Mouse (Mus musculus) intestine, embryonic 16.5 days (tissue): Measurements from ENCODE around the gene Pirt. TPM values are rescaled to one million over a fixed set of nuclear protein-coding genes. Genes with fewer than 3 reads are reported as not detected.
A peak's percentile ranks its signal among the peaks of the same experiment; 100 is the strongest.

Source experiments
- ATAC-seq: fragments of 200-750 bp; cut with Nextera tagmentation; 2 replicates; pipeline ENCODE4 v1.8.0; 2017; ENCODE audit warnings: moderate TSS enrichment, moderate library complexity
- H3K27ac ChIP-seq: fragments of 300-500 bp; sonication (generic); 2 replicates; pipeline ENCODE4 v1.5.1; 2014; ENCODE audit warnings: mild to moderate bottlenecking, low read length
- H3K27me3 ChIP-seq: fragments of 300-500 bp; sonication (generic); replicated peaks from 2 replicates; pipeline ENCODE4 v1.6.1; 2014; ENCODE audit warnings: low read length, control low read depth, mixed read lengths; ENCODE audit not compliant: control insufficient read depth, insufficient read depth
- H3K36me3 ChIP-seq: fragments of 300-500 bp; sonication (generic); 2 replicates; pipeline ENCODE4 v1.6.1; 2014; ENCODE audit warnings: low read length, control low read depth; ENCODE audit not compliant: control insufficient read depth, insufficient read depth
- H3K4me1 ChIP-seq: fragments of 300-500 bp; sonication (generic); 2 replicates; pipeline ENCODE4 v1.6.1; 2014; ENCODE audit warnings: low read length, control low read depth, mixed read lengths; ENCODE audit not compliant: control insufficient read depth, insufficient read depth
- H3K4me2 ChIP-seq: fragments of 300-500 bp; sonication (generic); 2 replicates; pipeline ENCODE4 v1.6.1; 2014; ENCODE audit warnings: low read depth, low read length, control low read depth
- H3K4me3 ChIP-seq: fragments of 300-500 bp; sonication (generic); 2 replicates; pipeline ENCODE4 v1.5.1; 2014; ENCODE audit warnings: mild to moderate bottlenecking, low read length
- H3K9ac ChIP-seq: fragments of 300-500 bp; sonication (generic); 2 replicates; pipeline ENCODE4 v1.6.1; 2014; ENCODE audit warnings: low read depth, low read length
- H3K9me3 ChIP-seq: fragments of 300-500 bp; sonication (generic); 2 replicates; pipeline ENCODE4 v1.6.1; 2016; ENCODE audit warnings: low read length, control low read depth; ENCODE audit not compliant: control insufficient read depth
- WGBS: fragments of 180-500 bp; shearing (Covaris S2); extraction: QIAGEN DNeasy Blood & Tissue Kit; methylation state at CpG from one replicate; pipeline ENCODE4 v1.1.7; 2014; 5-methylcytosine and 5-hydroxymethylcytosine counted together
- polyA plus RNA-seq: library from polyadenylated mRNA; unstranded; fragments of >200 nt; fragmentation: Nextera tagmentation; extraction: Ambion mirVana; gene quantifications from 2 replicates; pipeline ENCODE4 v1.2.1, GENCODE M21; 2015

The Pirt gene
- polyA plus RNA-seq, 1 experiment from 2014 or later, result 6.8 TPM

- 79% methylated on average over 1 of the region's 1 CpGs for WGBS
- no peak overlapping the region for H3K4me2 ChIP-seq
- H3K36me3 ChIP-seq, result no peaks in the 10 kb centered on the region
- no peaks in the 10 kb centered on the region for H3K27me3 ChIP-seq
- no peaks in the 10 kb centered on the region for H3K9me3 ChIP-seq
- H3K4me1 ChIP-seq, result peaks cover 4% of the 10 kb centered on the region; the same call in 1 of the 2 replicates
- 0 out of 2 replicates have a peak overlapping the region, but pooled peaks have one; percentile 10 for H3K27ac ChIP-seq
- H3K4me3 ChIP-seq, result no peak overlapping the region
- no peak overlapping the region for H3K9ac ChIP-seq
- peak; percentile 89 for ATAC-seq
Measured at GRCm38 (mm10) chr11:66968575-66968974, 56.8 kb downstream of the Pirt start.

- Histone ChIP-seq H3K27me3 (no peaks in the 10 kb centered on the region), H3K9me3 (peaks cover 4% of the 10 kb centered on the region), H3K27ac (no peak overlapping the region), H3K4me3 (no peak overlapping the region), H3K36me3 (no peaks in the 10 kb centered on the region), H3K9ac (no peak overlapping the region), H3K4me1 (peaks cover 4% of the 10 kb centered on the region; the same call in 1 of the 2 replicates), H3K4me2 (no peak overlapping the region)
- WGBS, result 57% methylated on average over 3 of the region's 3 CpGs
- ATAC-seq, result peak; percentile 73
Measured at GRCm38 (mm10) chr11:66973507-66973906, 61.7 kb downstream of the Pirt start.

- H3K4me3 ChIP-seq, result no peak overlapping the region
- H3K27me3 ChIP-seq, result no peaks in the 10 kb centered on the region
- H3K9ac ChIP-seq, result no peak overlapping the region
- H3K36me3 ChIP-seq, result no peaks in the 10 kb centered on the region
- ATAC-seq, result no peak
- H3K4me1 ChIP-seq, result no peaks in the 10 kb centered on the region
- H3K4me2 ChIP-seq, result no peak overlapping the region
- 85% methylated on average over 7 of the region's 7 CpGs for WGBS
- peaks cover 4% of the 10 kb centered on the region for H3K9me3 ChIP-seq
- H3K27ac ChIP-seq, result no peak overlapping the region
Measured at GRCm38 (mm10) chr11:66975606-66976330, 64.0 kb downstream of the Pirt start.

Other genes with a start within 250 kb of the Pirt start
- gene Tmem238l, start 44.7 kb downstream of the Pirt start, polyA plus RNA-seq, result 2.2 and 2.8 TPM in 2 replicates
- gene Tmem220, start 113.2 kb downstream of the Pirt start, polyA plus RNA-seq, result 3.4 and 4.6 TPM in 2 replicates
- gene Adprm, start 140.6 kb downstream of the Pirt start, polyA plus RNA-seq, result 20.8 and 22.1 TPM in 2 replicates
- 17.7 and 18.6 TPM in 2 replicates for gene Sco1, start 140.7 kb downstream of the Pirt start, polyA plus RNA-seq
- 0.50 and 1.1 TPM in 2 replicates for gene Myh3, start 166.3 kb downstream of the Pirt start, polyA plus RNA-seq